Mouse (Mus musculus) stomach, embryonic 15.5 days (tissue): ENCODE results near the gene Exosc5. TPM values are rescaled to one million over a fixed set of nuclear protein-coding genes. Genes with fewer than 3 reads are reported as not detected.

Experiments used
- ATAC-seq: fragments of 200-750 bp; cut with Nextera tagmentation; 2 replicates; pipeline ENCODE4 v1.8.0; 2017; ENCODE audit warnings: low read depth, moderate number of reproducible peaks, moderate TSS enrichment; ENCODE audit not compliant: insufficient read depth, low FRiP score
- H3K27ac ChIP-seq: fragments of 300-500 bp; sonication (generic); 2 replicates; pipeline ENCODE4 v1.5.1; 2015; ENCODE audit warnings: mild to moderate bottlenecking, inconsistent platforms
- H3K27me3 ChIP-seq: fragments of 300-500 bp; sonication (generic); replicated peaks from 2 replicates; pipeline ENCODE4 v1.6.1; 2015; ENCODE audit warnings: inconsistent platforms
- H3K36me3 ChIP-seq: fragments of 300-500 bp; sonication (generic); 2 replicates; pipeline ENCODE4 v1.6.1; 2015; ENCODE audit warnings: inconsistent platforms
- H3K4me1 ChIP-seq: fragments of 300-500 bp; sonication (generic); 2 replicates; pipeline ENCODE4 v1.6.1; 2015; ENCODE audit warnings: inconsistent platforms
- H3K4me2 ChIP-seq: fragments of 300-500 bp; sonication (generic); 2 replicates; pipeline ENCODE4 v1.6.1; 2015; ENCODE audit warnings: mild to moderate bottlenecking, inconsistent platforms
- H3K4me3 ChIP-seq: fragments of 300-500 bp; sonication (generic); replicated peaks from 2 replicates; pipeline ENCODE4 v1.5.1; 2015; ENCODE audit warnings: inconsistent platforms
- H3K9ac ChIP-seq: fragments of 300-500 bp; sonication (generic); 2 replicates; pipeline ENCODE4 v1.6.1; 2015; ENCODE audit warnings: inconsistent platforms
- H3K9me3 ChIP-seq: fragments of 300-500 bp; sonication (generic); 2 replicates; pipeline ENCODE4 v1.6.1; 2016; ENCODE audit warnings: inconsistent platforms
- WGBS: fragments of 180-500 bp; shearing (Covaris S2); methylation state at CpG from one replicate; pipeline ENCODE4 v1.1.7; 2015; 5-methylcytosine and 5-hydroxymethylcytosine counted together
- polyA plus RNA-seq: library from polyadenylated mRNA; unstranded; fragments of >200 nt; fragmentation: Nextera tagmentation; extraction: Ambion mirVana; gene quantifications from 2 replicates; pipeline ENCODE4 v1.2.1, GENCODE M21; 2015

Gene Exosc5
- polyA plus RNA-seq, 1 experiment from 2014 or later, result 71.8 TPM

DNA sequence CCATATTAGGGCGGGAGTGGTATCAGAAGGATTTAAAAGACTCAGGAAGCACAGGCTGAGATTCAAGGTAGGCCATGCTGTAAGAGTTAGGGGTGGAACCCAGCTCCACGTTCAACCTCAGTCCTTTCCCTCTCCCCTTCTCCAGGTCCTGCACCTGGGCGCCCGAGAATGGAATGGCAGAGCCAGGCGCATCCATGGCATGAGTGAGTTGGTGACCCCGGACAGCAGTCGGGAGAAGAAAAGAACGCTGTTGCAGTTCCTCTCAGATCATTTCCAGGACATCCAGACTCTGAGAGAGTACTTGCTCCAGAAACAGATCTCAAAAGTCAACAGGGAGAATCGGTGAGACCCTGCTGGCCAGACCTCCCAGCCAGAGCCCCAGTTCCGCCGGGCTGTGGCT, 38.2 kb upstream of the Exosc5 start:
- no peak overlapping the region for H3K4me3 ChIP-seq
- ATAC-seq, result no peak
- H3K36me3 ChIP-seq, result peaks cover 10% of the 10 kb centered on the region; the same call in 1 of the 2 replicates
- whole genome bisulfite sequencing, result 88% methylated on average over 11 of the region's 11 CpGs
- H3K4me2 ChIP-seq, result no peak overlapping the region
- H3K27me3 ChIP-seq, result no peaks in the 10 kb centered on the region
- H3K27ac ChIP-seq, result no peak overlapping the region
- no peak overlapping the region for H3K9ac ChIP-seq
- peaks cover 9% of the 10 kb centered on the region for H3K4me1 ChIP-seq
- H3K9me3 ChIP-seq, result no peaks in the 10 kb centered on the region

DNA sequence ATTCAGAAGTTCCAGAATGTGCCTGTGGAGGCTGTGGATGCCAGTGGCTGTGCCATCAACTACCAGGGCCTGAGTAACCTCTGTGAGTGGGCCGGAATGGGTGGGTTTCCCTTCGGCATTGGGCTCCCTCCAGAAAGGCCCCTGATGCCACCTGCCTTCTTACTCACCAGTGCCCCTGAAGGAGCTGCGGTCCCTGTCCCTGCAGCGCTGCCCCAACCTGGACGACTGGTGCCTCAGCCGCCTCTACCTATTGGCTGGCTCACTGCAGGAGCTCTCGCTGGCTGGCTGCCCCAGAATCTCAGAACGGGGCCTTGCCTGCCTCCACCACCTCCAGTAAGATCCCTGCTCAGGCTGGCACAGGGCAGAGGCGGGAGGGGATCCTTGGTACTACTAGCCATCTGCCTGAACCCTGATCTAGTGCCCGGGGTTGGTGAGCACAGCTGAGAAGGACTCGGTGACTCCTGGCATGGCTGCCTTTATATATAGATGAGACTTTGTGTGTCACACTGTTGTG, 35.0 kb upstream of the Exosc5 start:
- Histone ChIP-seq H3K36me3 (peaks cover 10% of the 10 kb centered on the region; the same call in 1 of the 2 replicates), H3K4me2 (no peak overlapping the region), H3K9ac (no peak overlapping the region), H3K27me3 (no peaks in the 10 kb centered on the region), H3K27ac (no peak overlapping the region), H3K4me3 (no peak overlapping the region), H3K4me1 (peaks cover 30% of the 10 kb centered on the region), H3K9me3 (no peaks in the 10 kb centered on the region)
- ATAC-seq, result no peak
- WGBS, result 90% methylated on average over 11 of the region's 11 CpGs

DNA sequence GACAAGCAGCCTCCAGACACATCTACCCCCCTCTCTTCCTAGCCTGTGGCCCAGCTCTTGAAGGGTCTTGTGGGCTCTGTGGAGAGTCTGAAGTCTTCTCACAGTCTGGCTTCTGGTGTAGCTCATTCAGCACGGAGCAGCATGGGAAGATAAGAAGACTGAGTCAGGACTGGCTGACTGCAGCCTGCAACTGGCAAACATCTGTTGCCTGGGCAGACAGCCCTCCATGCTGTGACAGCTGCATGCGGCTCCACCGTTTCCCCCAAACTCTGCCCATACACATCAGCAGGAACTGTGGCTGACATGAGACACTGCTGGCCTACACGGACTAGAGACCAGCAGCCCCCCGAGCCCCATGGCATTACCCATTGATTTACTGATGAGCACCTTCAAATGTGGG, 34.1 kb upstream of the Exosc5 start:
- H3K4me1 ChIP-seq, result peaks cover 25% of the 10 kb centered on the region
- 65% methylated on average over 5 of the region's 5 CpGs for WGBS
- no peaks in the 10 kb centered on the region for H3K9me3 ChIP-seq
- H3K27me3 ChIP-seq, result no peaks in the 10 kb centered on the region
- peaks cover 15% of the 10 kb centered on the region; the same call in 1 of the 2 replicates for H3K36me3 ChIP-seq
- H3K4me3 ChIP-seq, result no peak overlapping the region
- H3K27ac ChIP-seq, result no peak overlapping the region; the same call in 1 of the 2 replicates
- H3K4me2 ChIP-seq, result no peak overlapping the region
- no peak overlapping the region for H3K9ac ChIP-seq
- ATAC-seq, result no peak

DNA sequence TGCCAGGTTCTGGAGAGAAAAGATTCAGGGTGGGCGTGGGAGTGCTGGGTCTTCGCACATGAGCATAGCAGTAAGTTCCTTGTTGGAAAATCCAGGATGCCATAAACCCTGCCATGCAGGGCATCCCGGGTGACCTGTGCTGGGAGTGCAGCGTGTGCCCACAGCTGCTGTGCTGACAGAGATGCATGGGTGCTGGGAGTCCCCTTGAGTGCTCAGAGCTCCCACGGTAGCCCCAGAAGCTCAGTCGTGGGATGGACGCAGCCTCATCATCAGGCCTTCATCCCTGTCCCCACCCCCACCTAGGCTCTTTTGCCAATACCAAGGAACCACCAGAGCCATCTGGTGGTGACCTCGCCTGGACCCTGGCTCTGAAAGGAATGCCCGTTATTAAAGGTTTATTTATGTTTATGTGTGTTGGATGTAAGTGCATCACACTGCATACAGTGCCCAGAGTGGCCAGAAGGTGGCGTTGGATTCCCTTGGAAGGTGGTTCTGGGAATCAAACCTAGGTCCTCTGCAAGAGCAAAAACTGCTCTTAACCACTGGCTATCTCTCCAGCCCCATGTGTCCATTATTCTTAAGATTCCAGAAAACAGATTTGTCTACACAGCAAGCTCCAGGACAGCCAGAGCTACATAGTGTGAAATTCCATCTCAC, 33.2 kb upstream of the Exosc5 start:
- peaks cover 22% of the 10 kb centered on the region for H3K4me1 ChIP-seq
- H3K27me3 ChIP-seq, result no peaks in the 10 kb centered on the region
- H3K4me3 ChIP-seq, result no peak overlapping the region
- H3K36me3 ChIP-seq, result peaks cover 16% of the 10 kb centered on the region; the same call in 1 of the 2 replicates
- WGBS, result 72% methylated on average over 10 of the region's 10 CpGs
- no peak for ATAC-seq
- no peak overlapping the region for H3K4me2 ChIP-seq
- no peaks in the 10 kb centered on the region for H3K9me3 ChIP-seq
- no peak overlapping the region for H3K9ac ChIP-seq
- H3K27ac ChIP-seq, result peak overlapping the region; percentile 83

DNA sequence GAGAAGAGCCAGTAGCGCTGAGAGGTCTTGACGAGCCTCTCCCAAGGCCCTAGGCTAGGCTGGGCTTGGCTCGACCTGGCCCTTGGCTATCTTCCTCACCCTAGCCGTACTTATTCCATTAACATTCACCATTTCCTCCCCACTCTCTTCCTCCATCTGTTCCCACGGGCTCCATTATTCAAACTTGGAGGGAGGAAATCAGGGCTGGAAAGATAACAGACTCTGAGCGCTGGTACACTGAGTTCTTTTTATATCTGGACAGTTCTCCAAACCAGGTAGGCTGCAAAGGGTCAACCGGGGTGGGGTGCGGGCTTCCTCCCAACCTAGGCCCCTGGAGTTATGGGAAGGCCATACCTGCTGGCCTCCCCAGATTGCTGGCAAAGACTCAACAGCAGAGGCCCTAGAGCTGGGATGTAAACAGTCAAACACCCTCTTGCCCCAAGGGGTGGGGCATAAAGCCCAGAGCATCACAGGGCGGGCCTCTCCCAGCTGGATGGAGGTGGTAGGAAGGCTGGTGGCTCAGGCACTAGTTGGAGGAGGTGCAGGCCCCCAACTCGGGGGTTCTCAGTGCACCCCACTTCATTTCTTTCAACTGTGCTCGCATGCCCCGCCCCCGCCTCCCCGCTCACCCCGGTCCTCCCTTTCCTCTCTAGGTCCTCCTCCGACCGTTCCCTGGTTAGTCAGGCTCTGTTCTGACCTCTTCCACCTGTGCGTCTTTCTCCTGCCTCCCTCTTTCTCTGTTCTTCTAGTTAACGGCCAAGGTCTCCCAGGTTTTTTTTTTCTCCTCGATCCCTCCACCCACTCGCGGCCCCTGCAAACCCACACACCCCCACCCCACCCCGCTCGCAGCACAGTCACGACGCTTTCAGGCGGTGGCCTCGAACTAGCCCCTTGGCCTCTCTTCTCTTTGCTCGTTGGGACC, 32.2 kb upstream of the Exosc5 start, which contains the start of gene B3gnt8:
Gene B3gnt8, plus strand, starts transcription at position 146 of the 922 bp plus-strand sequence.
- peak; percentile 56 for ATAC-seq
- H3K4me1 ChIP-seq, result peaks cover 22% of the 10 kb centered on the region
- no peaks in the 10 kb centered on the region for H3K27me3 ChIP-seq
- peak within 1 kb of the TSS; percentile 63 for H3K9ac ChIP-seq
- H3K36me3 ChIP-seq, result 0 out of 2 replicates have a peak, but pooled peaks cover 11% of the 10 kb centered on the region
- peak within 1 kb of the TSS; percentile 83 for H3K27ac ChIP-seq
- no peaks in the 10 kb centered on the region for H3K9me3 ChIP-seq
- H3K4me3 ChIP-seq, result peak within 1 kb of the TSS; percentile 48
- H3K4me2 ChIP-seq, result peak within 1 kb of the TSS; percentile 81
- WGBS, result 8% methylated on average over 29 of the region's 29 CpGs

DNA sequence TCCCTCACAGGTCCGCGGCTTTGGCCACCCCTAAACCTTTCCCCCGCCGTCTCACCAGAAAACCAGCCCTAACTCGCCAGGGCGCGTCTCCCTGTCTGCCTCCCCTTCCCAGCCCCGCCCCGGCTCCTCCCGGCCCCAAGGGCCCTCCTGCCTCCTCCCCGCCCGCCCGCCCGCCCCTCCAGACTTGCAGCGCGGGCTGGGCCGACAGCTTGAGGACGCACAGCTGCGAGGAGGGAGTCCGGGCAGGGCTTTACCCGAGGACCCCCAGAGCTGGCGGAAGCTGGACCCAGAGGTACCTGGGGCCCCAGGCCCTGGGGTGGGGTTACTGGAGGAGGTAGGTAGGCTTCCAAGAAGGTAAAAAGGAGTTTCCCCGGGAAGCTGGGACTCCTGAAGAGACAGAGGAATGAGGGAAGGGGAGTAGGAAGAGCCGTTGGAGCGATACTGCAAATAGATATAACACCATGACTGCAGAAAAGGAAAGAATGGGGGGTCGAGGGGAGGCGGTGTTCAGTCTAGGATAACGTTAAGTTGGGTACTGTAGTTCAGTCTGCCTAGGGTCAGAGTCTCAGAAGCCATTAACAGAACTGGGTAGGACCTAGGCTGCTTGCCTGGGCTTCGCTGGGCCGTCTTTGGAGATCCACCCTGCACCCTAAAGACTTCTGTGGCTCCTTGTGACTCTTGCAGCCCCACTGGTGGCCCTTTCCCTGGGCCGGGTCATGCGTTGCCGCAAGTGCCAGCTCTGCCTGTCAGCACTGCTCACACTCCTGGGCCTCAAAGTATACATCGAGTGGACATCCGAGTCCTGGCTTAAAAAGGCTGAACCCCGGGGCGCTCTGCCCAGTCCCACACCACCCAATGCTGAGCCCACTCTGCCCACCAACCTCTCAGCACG, 31.3 kb upstream of the Exosc5 start:
- H3K27me3 ChIP-seq, result no peaks in the 10 kb centered on the region
- H3K9ac ChIP-seq, result peak overlapping the region; percentile 63
- peak overlapping the region; percentile 83 for H3K27ac ChIP-seq
- H3K4me3 ChIP-seq, result peak overlapping the region; percentile 48
- H3K36me3 ChIP-seq, result peaks cover 6% of the 10 kb centered on the region; the same call in 1 of the 2 replicates
- 13% methylated on average over 38 of the region's 38 CpGs for WGBS
- ATAC-seq, result peak; percentile 83
- peaks cover 22% of the 10 kb centered on the region for H3K4me1 ChIP-seq
- peak overlapping the region; percentile 81 for H3K4me2 ChIP-seq
- H3K9me3 ChIP-seq, result no peaks in the 10 kb centered on the region

DNA sequence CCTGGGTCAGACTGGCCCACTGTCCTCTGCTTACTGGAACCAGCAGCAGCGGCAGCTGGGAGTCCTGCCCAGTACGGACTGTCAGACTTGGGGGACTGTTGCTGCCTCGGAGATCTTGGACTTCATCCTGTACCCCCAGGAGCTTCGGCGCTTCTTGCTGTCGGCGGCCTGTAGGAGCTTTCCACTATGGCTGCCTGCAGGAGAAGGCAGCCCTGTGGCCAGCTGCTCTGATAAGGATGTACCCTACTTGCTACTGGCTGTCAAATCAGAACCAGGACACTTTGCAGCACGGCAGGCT, 30.7 kb upstream of the Exosc5 start:
- Histone ChIP-seq H3K9ac (peak overlapping the region; percentile 63; the same call in 1 of the 2 replicates), H3K9me3 (no peaks in the 10 kb centered on the region), H3K27ac (no peak overlapping the region), H3K27me3 (no peaks in the 10 kb centered on the region), H3K4me1 (peaks cover 22% of the 10 kb centered on the region), H3K4me3 (peak overlapping the region; percentile 48), H3K36me3 (peaks cover 6% of the 10 kb centered on the region; the same call in 1 of the 2 replicates), H3K4me2 (peak overlapping the region; percentile 81)
- 50% methylated on average over 8 of the region's 8 CpGs for WGBS
- no peak for ATAC-seq

DNA sequence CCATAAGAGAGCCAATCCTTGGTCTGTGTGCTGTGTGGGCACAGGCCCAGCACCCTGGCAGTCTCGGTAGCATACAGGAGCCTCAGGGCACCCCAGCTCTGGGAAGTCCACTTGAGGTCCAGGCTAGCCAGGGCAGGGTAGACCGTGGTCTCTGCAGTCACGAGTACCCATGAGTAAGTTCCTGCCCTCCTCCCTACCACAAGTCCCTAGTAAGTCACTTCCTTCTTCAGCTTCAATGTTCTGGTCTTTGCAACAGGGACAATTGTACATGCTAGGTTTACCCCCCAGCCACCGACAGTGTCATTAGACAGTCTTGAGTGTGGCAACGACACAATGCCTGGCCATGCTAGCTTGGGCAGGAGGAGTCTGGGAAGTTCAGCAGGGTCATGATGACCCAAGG, 26.3 kb upstream of the Exosc5 start:
- 75% methylated on average over 5 of the region's 5 CpGs for WGBS
- no peak overlapping the region for H3K9ac ChIP-seq
- no peak for ATAC-seq
- H3K36me3 ChIP-seq, result peaks cover 11% of the 10 kb centered on the region; the same call in 1 of the 2 replicates
- no peak overlapping the region for H3K4me2 ChIP-seq
- H3K27me3 ChIP-seq, result no peaks in the 10 kb centered on the region
- peaks cover 9% of the 10 kb centered on the region for H3K4me1 ChIP-seq
- no peak overlapping the region for H3K27ac ChIP-seq
- no peak overlapping the region for H3K4me3 ChIP-seq
- H3K9me3 ChIP-seq, result no peaks in the 10 kb centered on the region

DNA sequence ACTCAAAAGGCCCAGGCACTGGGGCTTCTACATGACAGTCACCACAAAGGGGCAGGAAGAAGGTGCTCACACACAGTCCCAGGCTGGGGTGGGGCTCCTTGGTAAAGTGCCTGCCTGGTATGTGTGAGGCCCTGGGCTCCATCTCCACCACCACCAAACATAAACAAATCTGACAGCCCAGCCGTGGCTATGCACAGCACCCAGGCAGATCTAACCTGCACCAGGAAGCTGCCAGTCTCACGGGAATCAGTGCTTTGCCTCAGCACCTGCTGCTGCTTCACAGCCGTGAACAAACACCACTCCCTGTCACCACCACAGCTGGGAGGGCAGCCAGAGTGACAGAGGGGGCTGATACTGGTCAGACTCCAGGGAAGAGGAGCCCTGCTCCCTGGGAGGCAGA, 22.6 kb upstream of the Exosc5 start:
- 24% methylated on average over 3 of the region's 3 CpGs for WGBS
- peaks cover 6% of the 10 kb centered on the region; the same call in 1 of the 2 replicates for H3K36me3 ChIP-seq
- H3K4me1 ChIP-seq, result no peaks in the 10 kb centered on the region
- H3K27me3 ChIP-seq, result no peaks in the 10 kb centered on the region
- no peak overlapping the region for H3K4me2 ChIP-seq
- H3K27ac ChIP-seq, result no peak overlapping the region
- H3K4me3 ChIP-seq, result no peak overlapping the region
- no peak for ATAC-seq
- no peaks in the 10 kb centered on the region for H3K9me3 ChIP-seq
- H3K9ac ChIP-seq, result no peak overlapping the region

DNA sequence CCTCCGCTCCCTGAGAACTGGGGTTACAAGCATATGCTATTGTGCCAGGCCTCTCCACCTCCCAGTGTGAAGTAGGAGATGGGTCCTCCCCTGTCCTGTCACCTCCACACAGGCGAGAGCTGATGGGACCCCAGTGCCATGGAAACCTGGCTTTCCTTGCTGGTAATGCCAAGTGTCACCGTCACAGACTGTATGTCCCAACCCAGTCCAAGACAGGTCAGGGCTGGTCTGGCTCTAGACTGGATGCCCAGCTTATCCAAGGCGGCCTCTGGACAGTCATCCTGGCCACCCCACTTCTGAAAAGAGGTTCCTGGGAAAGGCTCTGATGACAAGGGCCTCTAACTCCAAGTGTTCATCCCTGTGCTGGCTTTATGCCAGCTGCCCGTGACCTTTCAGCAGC, 21.9 kb upstream of the Exosc5 start:
- Histone ChIP-seq H3K27ac (no peak overlapping the region), H3K4me2 (no peak overlapping the region), H3K9ac (no peak overlapping the region), H3K4me3 (no peak overlapping the region), H3K4me1 (no peaks in the 10 kb centered on the region), H3K27me3 (no peaks in the 10 kb centered on the region), H3K36me3 (peaks cover 6% of the 10 kb centered on the region; the same call in 1 of the 2 replicates), H3K9me3 (no peaks in the 10 kb centered on the region)
- no peak for ATAC-seq
- 83% methylated on average over 5 of the region's 5 CpGs for WGBS

DNA sequence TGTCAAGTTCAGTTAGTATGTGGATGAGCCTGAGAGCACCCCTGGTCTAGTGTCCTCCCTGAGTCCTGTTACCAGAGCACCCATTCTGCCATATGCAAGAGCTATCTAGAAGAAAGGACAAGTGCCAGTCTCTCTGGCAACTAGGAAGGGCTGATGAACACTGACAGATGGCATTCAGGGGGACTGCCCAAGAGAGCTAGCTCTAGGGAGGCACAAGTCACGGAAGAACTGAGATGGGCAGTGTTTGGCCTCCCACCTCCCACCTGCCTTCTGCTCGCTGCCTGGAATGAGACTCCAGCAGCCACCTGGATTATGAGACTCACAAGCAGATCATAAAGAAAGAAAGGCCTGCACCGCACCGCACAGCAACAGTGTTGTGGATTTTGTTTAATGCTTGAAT, 19.2 kb upstream of the Exosc5 start:
- no peak overlapping the region for H3K9ac ChIP-seq
- no peak overlapping the region for H3K27ac ChIP-seq
- no peak overlapping the region for H3K4me3 ChIP-seq
- no peak overlapping the region for H3K4me2 ChIP-seq
- WGBS, result 93% methylated on average over 4 of the region's 4 CpGs
- H3K9me3 ChIP-seq, result no peaks in the 10 kb centered on the region
- no peak for ATAC-seq
- no peaks in the 10 kb centered on the region for H3K27me3 ChIP-seq
- peaks cover 6% of the 10 kb centered on the region; the same call in 1 of the 2 replicates for H3K36me3 ChIP-seq
- no peaks in the 10 kb centered on the region for H3K4me1 ChIP-seq
